Mouse (Mus musculus) lung, postnatal 0 days (tissue): ENCODE data around the gene Cenpn.

Source experiments
- CTCF ChIP-seq: IDR thresholded peaks from 2 replicates; pipeline ENCODE4 v1.5.1; 2016; ENCODE audit warnings: antibody characterized with exemption, mild to moderate bottlenecking
- EP300 ChIP-seq: IDR thresholded peaks from 2 replicates; pipeline ENCODE4 v1.6.1; 2016; ENCODE audit warnings: antibody characterized with exemption, mild to moderate bottlenecking, control low read depth

DNA sequence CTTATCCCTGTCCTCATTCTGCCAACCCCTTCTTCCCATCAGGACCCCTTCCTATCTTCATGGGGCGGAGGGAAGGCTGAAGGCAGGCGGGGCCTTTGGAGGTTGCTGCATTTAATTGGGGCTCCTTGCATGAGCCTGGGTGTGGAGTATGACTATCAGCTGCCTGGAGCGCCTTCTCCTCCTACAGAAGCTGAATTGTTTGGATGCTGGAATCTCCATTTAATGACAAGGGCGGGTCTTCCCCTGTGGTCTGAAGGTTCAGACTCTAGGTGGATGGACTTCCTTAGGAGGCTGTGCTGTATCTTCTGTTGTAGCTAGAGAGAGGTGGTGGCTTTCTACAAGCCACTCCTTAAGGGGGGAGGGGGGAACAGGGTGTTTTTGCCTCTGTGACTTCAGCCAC lies 13.4 kb downstream of the Cenpn start:
- no peak for TF ChIP-seq CTCF
- no peak for TF ChIP-seq EP300
